Mouse (Mus musculus) spleen, adult 18-20 months (tissue): ENCODE results near the gene Osbpl2.

ENCODE experiments used
- DNase-seq, 2 experiments: peaks; one replicate each; pipeline ENCODE4 v3.0.0; 2022; ENCODE audit warnings: mixed read lengths in 2 of 2

Osbpl2 gene

GRCm38 (mm10) chr2:180118661-180119438, at the start of gene Osbpl2:
TSS of gene Osbpl2 (plus strand) at chr2:180119306.
- DNase-seq: peak; percentile 97 to 99

- DNase-seq: no peak
These were observed 49.2 kb upstream of the Osbpl2 start for GRCm38 (mm10) chr2:180069770-180070480.

- DNase-seq: peak; percentile 82 to 92
These were observed 48.3 kb upstream of the Osbpl2 start, which contains the start of gene Mtg2 for GRCm38 (mm10) chr2:180070481-180071453. TSS of gene Mtg2 (plus strand) at chr2:180070588.

- DNase-seq: no peak
These were observed 47.4 kb upstream of the Osbpl2 start for GRCm38 (mm10) chr2:180071671-180072070.

GRCm38 (mm10) chr2:180072886-180073285, 46.2 kb upstream of the Osbpl2 start:
- DNase-seq: no peak

GRCm38 (mm10) chr2:180077622-180078021, 41.5 kb upstream of the Osbpl2 start:
- no peak for DNase-seq

GRCm38 (mm10) chr2:180080680-180081079, 38.4 kb upstream of the Osbpl2 start:
- no peak for DNase-seq

- DNase-seq: no peak
These were observed 36.0 kb upstream of the Osbpl2 start for GRCm38 (mm10) chr2:180083063-180083462.

- no peak for DNase-seq
These were observed 34.5 kb upstream of the Osbpl2 start for GRCm38 (mm10) chr2:180084565-180084964.

- no peak for DNase-seq
These were observed 33.0 kb upstream of the Osbpl2 start for GRCm38 (mm10) chr2:180085926-180086636.

- DNase-seq: no peak
These were observed 32.5 kb upstream of the Osbpl2 start for GRCm38 (mm10) chr2:180086637-180087027.

- DNase-seq: no peak
These were observed 31.6 kb upstream of the Osbpl2 start for GRCm38 (mm10) chr2:180087472-180087871.

- DNase-seq: no peak
These were observed 28.8 kb upstream of the Osbpl2 start for GRCm38 (mm10) chr2:180090285-180090684.

GRCm38 (mm10) chr2:180095711-180096110, 23.4 kb upstream of the Osbpl2 start:
- no peak for DNase-seq

- no peak for DNase-seq
These were observed 21.5 kb upstream of the Osbpl2 start for GRCm38 (mm10) chr2:180097585-180097984.

- DNase-seq: no peak
These were observed 20.9 kb upstream of the Osbpl2 start for GRCm38 (mm10) chr2:180098167-180098566.

GRCm38 (mm10) chr2:180099529-180099928, 19.6 kb upstream of the Osbpl2 start:
- no peak for DNase-seq

- DNase-seq: no peak
These were observed 15.7 kb upstream of the Osbpl2 start for GRCm38 (mm10) chr2:180103151-180103977.

- peak; percentile 61 to 77 for DNase-seq
These were observed 15.0 kb upstream of the Osbpl2 start, which contains the start of gene Hrh3 for GRCm38 (mm10) chr2:180103978-180104658. TSS of gene Hrh3 (minus strand) at chr2:180104488.

- DNase-seq: no peak
These were observed 14.3 kb upstream of the Osbpl2 start for GRCm38 (mm10) chr2:180104659-180105377.
